Mouse (Mus musculus) MEL (cell line): ENCODE measurements around the gene Sec24d.

Experiments used
- CTCF ChIP-seq, 3 experiments: IDR thresholded peaks in 2 of 3; conservative IDR thresholded peaks in 1 of 3; 2 replicates each; pipeline ENCODE4 v1.5.1; 2011 to 2012; ENCODE audit warnings: low read length in 3 of 3, low read depth in 2 of 3, mild to moderate bottlenecking in 2 of 3, improper control_type of control experiment in 1 of 3, inconsistent platforms in 1 of 3, mixed read lengths in 1 of 3, moderate library complexity in 1 of 3; ENCODE audit not compliant: control insufficient read depth in 1 of 3, insufficient read depth in 1 of 3, poor library complexity in 1 of 3, severe bottlenecking in 1 of 3
- E2F4 ChIP-seq: IDR thresholded peaks from 2 replicates; pipeline ENCODE4 v1.6.1; 2011; ENCODE audit warnings: low read depth, low read length, improper control_type of control experiment, borderline replicate concordance
- EP300 ChIP-seq, 2 experiments: IDR thresholded peaks; 2 replicates each; pipeline ENCODE4 v1.6.1; 2011; ENCODE audit warnings: improper control_type of control experiment in 2 of 2, low read length in 2 of 2, low read depth in 1 of 2, mild to moderate bottlenecking in 1 of 2
- GATA1 ChIP-seq: IDR thresholded peaks from 2 replicates; pipeline ENCODE4 v1.6.1; 2011; ENCODE audit warnings: low read depth, low read length, improper control_type of control experiment
- POLR2A ChIP-seq, 2 experiments: IDR thresholded peaks; 2 replicates each; pipeline ENCODE4 v1.6.1; 2011 to 2012; ENCODE audit warnings: low read length in 2 of 2, mild to moderate bottlenecking in 2 of 2, control low read depth in 1 of 2, improper control_type of control experiment in 1 of 2, low read depth in 1 of 2, moderate library complexity in 1 of 2; ENCODE audit not compliant: control insufficient read depth in 1 of 2, insufficient read depth in 1 of 2, poor library complexity in 1 of 2
- POLR2AphosphoS2 ChIP-seq: IDR thresholded peaks from 2 replicates; pipeline ENCODE4 v1.6.1; 2011; ENCODE audit warnings: low read length, improper control_type of control experiment
- POLR2AphosphoS5 ChIP-seq: IDR thresholded peaks from 2 replicates; pipeline ENCODE4 v1.6.1; 2012; ENCODE audit warnings: low read depth, borderline replicate concordance, mild to moderate bottlenecking, inconsistent platforms, low read length, moderate library complexity, mixed read lengths
- TBP ChIP-seq: IDR thresholded peaks from 2 replicates; pipeline ENCODE4 v1.8.0; 2011; ENCODE audit warnings: low read depth, low read length, improper control_type of control experiment
- TCF12 ChIP-seq: IDR thresholded peaks from 2 replicates; pipeline ENCODE4 v1.6.1; 2014; ENCODE audit warnings: low read depth, mild to moderate bottlenecking, inconsistent platforms, low read length, improper control_type of control experiment, moderate library complexity
- USF1 ChIP-seq: IDR thresholded peaks from 2 replicates; pipeline ENCODE4 v1.6.1; 2014; ENCODE audit warnings: low read depth, mild to moderate bottlenecking, inconsistent platforms, low read length, improper control_type of control experiment, moderate library complexity
- ZC3H11A ChIP-seq: IDR thresholded peaks from 2 replicates; pipeline ENCODE4 v1.6.1; 2012; ENCODE audit warnings: low read depth, mild to moderate bottlenecking, inconsistent platforms, low read length, improper control_type of control experiment

- TF ChIP-seq CTCF (IDR thresholded peaks at IDR 0.05 in 2 of 3, conservative IDR thresholded peaks at IDR 0.05 in 1 of 3; ENCODE audit: control insufficient read depth in 1 of 3, insufficient read depth in 1 of 3, low read depth in 2 of 3, low read length in 3 of 3, poor library complexity in 1 of 3, severe bottlenecking in 1 of 3): no peak
- TF ChIP-seq USF1: no peak
- no peak for TF ChIP-seq GATA1
- no peak for TF ChIP-seq POLR2AphosphoS2
- no peak for TF ChIP-seq POLR2AphosphoS5
- no peak for TF ChIP-seq E2F4
- peak; percentile 53 to 54; a peak in 2 of 4 replicates for TF ChIP-seq POLR2A (IDR thresholded peaks at IDR 0.05; ENCODE audit: control insufficient read depth in 1 of 2, insufficient read depth in 1 of 2, low read depth in 1 of 2, low read length in 2 of 2, poor library complexity in 1 of 2)
- no peak for TF ChIP-seq TCF12
- no peak for TF ChIP-seq ZC3H11A
- TF ChIP-seq TBP: no peak
- no peak for TF ChIP-seq EP300 (IDR thresholded peaks at IDR 0.05; ENCODE audit: low read depth in 1 of 2, low read length in 2 of 2)
Measured at GRCm38 (mm10) chr3:123266753-123267651, at the start of gene Sec24d.
